Mouse (Mus musculus) olfactory bulb, adult 2 months (tissue): ENCODE measurements around the gene Gins3.

ENCODE experiments used
- CTCF ChIP-seq: fragments of 200-500 bp; IDR thresholded peaks from 2 replicates; pipeline ENCODE4 v1.5.1; 2012; ENCODE audit warnings: low read depth, mild to moderate bottlenecking, low read length, moderate library complexity; ENCODE audit not compliant: insufficient read depth
- POLR2A ChIP-seq: fragments of 200-500 bp; IDR thresholded peaks from 2 replicates; pipeline ENCODE4 v1.6.1; 2012; ENCODE audit warnings: mild to moderate bottlenecking, low read depth, low read length, moderate library complexity; ENCODE audit not compliant: insufficient read depth

DNA sequence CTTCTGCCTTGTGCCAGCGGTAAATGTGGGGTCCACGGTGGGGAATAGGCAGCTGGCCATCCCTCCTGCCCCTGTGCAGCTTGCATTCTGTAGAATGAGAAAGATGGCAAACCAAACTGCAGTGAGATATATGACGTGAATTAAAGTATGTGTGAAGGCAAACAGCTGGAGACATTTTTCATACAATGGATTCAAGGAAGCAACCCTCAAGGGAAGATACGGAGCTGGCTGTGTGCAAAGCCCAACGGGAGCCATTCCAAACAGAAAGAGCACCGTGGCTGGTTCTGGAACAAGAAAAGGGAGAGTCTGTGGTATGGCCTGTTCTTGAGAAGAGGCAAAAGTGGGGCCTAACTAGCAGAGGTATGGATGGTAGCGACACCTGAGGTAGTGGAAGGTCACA is 22.6 kb downstream of the Gins3 start:
- no peak for TF ChIP-seq CTCF
- TF ChIP-seq POLR2A = no peak
